Mouse (Mus musculus) embryonic fibroblast, embryonic 13.5 days (primary cell): ENCODE data around the gene Sh3rf1.

Source experiments
- CTCF ChIP-seq: IDR thresholded peaks from 2 replicates; pipeline ENCODE4 v1.5.1; 2011; ENCODE audit warnings: mild to moderate bottlenecking, control low read depth, low read length, moderate library complexity, borderline replicate concordance; ENCODE audit not compliant: insufficient read depth
- POLR2A ChIP-seq: IDR thresholded peaks from 2 replicates; pipeline ENCODE4 v1.6.1; 2011; ENCODE audit warnings: low read depth, mild to moderate bottlenecking, control low read depth, low read length, moderate library complexity

DNA sequence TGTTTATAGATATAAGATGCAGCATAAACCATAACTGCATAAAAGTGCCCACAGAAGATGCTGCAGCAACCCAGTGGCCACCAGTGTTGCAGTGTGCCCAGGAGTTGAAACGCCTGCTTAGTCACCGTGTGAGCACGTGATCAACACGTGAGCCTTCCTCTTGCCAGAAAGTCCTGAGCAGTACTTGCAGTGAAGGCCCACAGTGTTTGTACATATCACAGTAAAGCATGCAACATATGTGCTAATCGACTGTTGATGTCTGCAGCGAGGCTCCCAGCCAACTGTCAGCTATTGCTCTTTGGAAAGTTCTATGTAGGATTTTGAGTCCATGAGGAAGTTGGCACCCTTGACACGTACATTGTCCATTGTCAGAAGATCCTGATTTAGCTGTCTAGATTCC, 174.1 kb downstream of the Sh3rf1 start:
- TF ChIP-seq CTCF, result no peak
- TF ChIP-seq POLR2A, result no peak
